9 mouse cellular contexts compared by ENCODE assay signal in genomic region chr4:42953435-42954094, GRCm38 (mm10). TPM values are rescaled to one million over a fixed set of nuclear protein-coding genes. Genes with fewer than 3 reads are reported as not detected.
DNase-seq lines count a peak whose midpoint lies in the region; ATAC-seq and TF ChIP-seq lines count a peak whose summit lies in the region.
"Had no signal": no experiment of that assay in that cellular context is flagged by ENCODE, and none has a peak within 500 bp of the region (broad histone marks: within the 10 kb centered on the region; RNA-seq: fewer than 3 reads in every experiment).

No protein-coding gene starts in this region.

- H3K9me3 ChIP-seq in stomach, embryonic 15.5 days: no peaks in the 10 kb centered on the region

- no peak overlapping the region for H3K4me2 ChIP-seq in stomach, embryonic 15.5 days

- H3K36me3 ChIP-seq in stomach, embryonic 15.5 days: peaks cover 8% of the 10 kb centered on the region; the same call in 1 of the 2 replicates

- TF ChIP-seq POLR2A in cortical plate, adult 2 months (IDR thresholded peaks at IDR 0.05; ENCODE audit: extremely low read depth, insufficient read depth, low read length): peak; percentile 42; the same call in 1 of the 2 replicates

- H3K27ac ChIP-seq in cortical plate, adult 2 months (ENCODE audit: insufficient read depth, low read length): peak overlapping the region; percentile 88
- 0 out of 2 replicates have a peak overlapping the region, but pooled peaks have one; percentile 33 for H3K27ac ChIP-seq in stomach, embryonic 15.5 days

- WGBS in stomach, embryonic 15.5 days: 36% methylated on average over 10 of the region's 10 CpGs

- ATAC-seq in stomach, embryonic 15.5 days (ENCODE audit: insufficient read depth, low FRiP score, low read depth): no peak
- no peak for ATAC-seq in monocyte, adult 5-6 weeks (replicated peaks; ENCODE audit: insufficient number of reproducible peaks, low FRiP score, low TSS enrichment, poor library complexity, severe bottlenecking)

- H3K4me3 ChIP-seq in cortical plate, adult 2 months (ENCODE audit: insufficient read depth, low read length): peak overlapping the region; percentile 94
- H3K4me3 ChIP-seq in stomach, embryonic 15.5 days (replicated peaks): no peak overlapping the region

- TF ChIP-seq CTCF in cortical plate, adult 2 months (IDR thresholded peaks at IDR 0.05; ENCODE audit: extremely low read depth, insufficient read depth, low read length): no peak

- H3K9ac ChIP-seq in stomach, embryonic 15.5 days: no peak overlapping the region

- peaks cover 5% of the 10 kb centered on the region; the same call in 1 of the 2 replicates for H3K4me1 ChIP-seq in cortical plate, adult 2 months (ENCODE audit: control insufficient read depth, insufficient read depth, low read length)
- H3K4me1 ChIP-seq in stomach, embryonic 15.5 days: peaks cover 13% of the 10 kb centered on the region; the same call in 1 of the 2 replicates

- no peaks in the 10 kb centered on the region for H3K27me3 ChIP-seq in stomach, embryonic 15.5 days (replicated peaks)

- peak; percentile 13 to 47 for DNase-seq in layer of hippocampus, adult 18-20 months (ENCODE audit: low spot score in 2 of 2)
- DNase-seq in layer of hippocampus, adult 9-10 months (ENCODE audit: low spot score): no peak
- peak; percentile 69 for DNase-seq in heart, adult 8-10 months (ENCODE audit: low spot score)
- DNase-seq in kidney, postnatal 4 days: peak; percentile 18 to 45
- DNase-seq in lung, postnatal 10 days: no peak

RNA-seq across cellular contexts. Expression of gene Dnajb5, which starts 4.0 kb away (rescaled TPM):
- total RNA-seq in layer of hippocampus, adult 18-20 months (2021): 100 to 1,000 TPM; 197 to 234 TPM
- polyA plus RNA-seq in cortical plate, adult 2 months (2012; rRNA removed): 96.0 and 107 TPM in 2 replicates
- total RNA-seq in heart, adult 8-10 months (2022): 100 to 1,000 TPM in 2 of 4 experiments, 10 to 100 TPM in 2; 65.1 to 119 (median 88.0) TPM
- polyA plus RNA-seq in stomach, embryonic 15.5 days (2015; fragmentation: Nextera tagmentation; extraction: Ambion mirVana): 7.6 and 9.2 TPM in 2 replicates
- 2.5 to 10.0 TPM (median 6.9 TPM) in 3 replicates for total RNA-seq in monocyte, adult 5-6 weeks (2017)

RNA-seq across cellular contexts. Expression of gene 1700022I11Rik, which starts 15.8 kb away (rescaled TPM):
- total RNA-seq in layer of hippocampus, adult 18-20 months (2021): not detected
- polyA plus RNA-seq in cortical plate, adult 2 months (2012; rRNA removed): not detected in 2 replicates
- total RNA-seq in heart, adult 8-10 months (2022): not detected
- 0.43 and 1.7 TPM in 2 replicates for polyA plus RNA-seq in stomach, embryonic 15.5 days (2015; fragmentation: Nextera tagmentation; extraction: Ambion mirVana)
- 1.4 TPM in 1 of 3 replicates, not detected in the others for total RNA-seq in monocyte, adult 5-6 weeks (2017)
- polyA plus RNA-seq: gonadal fat pad, adult 2 months had no signal

RNA-seq across cellular contexts. Expression of gene Phf24, which starts 37.1 kb away (rescaled TPM):
- total RNA-seq in layer of hippocampus, adult 18-20 months (2021): 100 to 1,000 TPM; 162 to 167 TPM
- polyA plus RNA-seq in cortical plate, adult 2 months (2012; rRNA removed): 282 and 292 TPM in 2 replicates
- total RNA-seq in heart, adult 8-10 months (2022): 1 to 10 TPM; 4.3 to 9.8 (median 7.0) TPM
- polyA plus RNA-seq in stomach, embryonic 15.5 days (2015; fragmentation: Nextera tagmentation; extraction: Ambion mirVana): 1.1 and 2.1 TPM in 2 replicates
- 0.10 TPM in 1 of 3 replicates, not detected in the others for total RNA-seq in monocyte, adult 5-6 weeks (2017)

RNA-seq across cellular contexts. Expression of gene Vcp, which starts 46.7 kb away (rescaled TPM):
- 100 to 1,000 TPM; 177 to 190 TPM for total RNA-seq in layer of hippocampus, adult 18-20 months (2021)
- 171 and 176 TPM in 2 replicates for polyA plus RNA-seq in cortical plate, adult 2 months (2012; rRNA removed)
- 100 to 1,000 TPM; 255 to 280 (median 263) TPM for total RNA-seq in heart, adult 8-10 months (2022)
- 430 and 514 TPM in 2 replicates for polyA plus RNA-seq in stomach, embryonic 15.5 days (2015; fragmentation: Nextera tagmentation; extraction: Ambion mirVana)
- 146 to 168 TPM (median 150 TPM) in 3 replicates for total RNA-seq in monocyte, adult 5-6 weeks (2017)

RNA-seq across cellular contexts. Expression of gene Fancg, which starts 56.7 kb away (rescaled TPM):
- total RNA-seq in layer of hippocampus, adult 18-20 months (2021): 10 to 100 TPM in 1 of 2 experiments, 1 to 10 TPM in 1; 9.8 to 13.8 TPM
- 25.0 and 28.4 TPM in 2 replicates for polyA plus RNA-seq in cortical plate, adult 2 months (2012; rRNA removed)
- total RNA-seq in heart, adult 8-10 months (2022): 1 to 10 TPM; 1.7 to 2.8 (median 2.2) TPM
- polyA plus RNA-seq in stomach, embryonic 15.5 days (2015; fragmentation: Nextera tagmentation; extraction: Ambion mirVana): 13.0 and 17.2 TPM in 2 replicates
- 5.3 to 25.3 TPM (median 11.4 TPM) in 3 replicates for total RNA-seq in monocyte, adult 5-6 weeks (2017)

Comparison
In these comparisons a context has a peak if more than half of its experiments do, and no peak if none do; other contexts are left out.
1. DNase-seq: peak in layer of hippocampus, adult 18-20 months (2 of 2), heart, adult 8-10 months (single experiment) and kidney, postnatal 4 days (2 of 2); none in layer of hippocampus, adult 9-10 months (single experiment) and lung, postnatal 10 days (single experiment).
2. RNA of gene Phf24, which starts 37.1 kb away (total RNA-seq): 162 to 167 TPM in layer of hippocampus, adult 18-20 months; 4.3 to 9.8 TPM in heart, adult 8-10 months and 0.10 TPM in monocyte, adult 5-6 weeks; every median in the first group is over 10 times any median in the second.